Mouse (Mus musculus) monocyte, adult 5-6 weeks (primary cell): ENCODE data around the gene Btbd35f5. TPM values are rescaled to one million over a fixed set of nuclear protein-coding genes. Genes with fewer than 3 reads are reported as not detected.
"Not testable (repeated sequence)": the region's sequence is repeated elsewhere in the genome, so short reads cannot be mapped to it uniquely, and the experiment has no call there.

Experiments used
- ATAC-seq: fragments of 153-309, 156-312 bp; replicated peaks from 2 replicates; pipeline ENCODE4 v1.8.0; 2017; ENCODE audit warnings: mild to moderate bottlenecking; ENCODE audit not compliant: low TSS enrichment, insufficient number of reproducible peaks, severe bottlenecking, poor library complexity, low FRiP score
- total RNA-seq: library from RNA; stranded (forward); fragments of 200-1000, 200-491, 200-594 nt; gene quantifications from 3 replicates; pipeline ENCODE4 v1.2.3, GENCODE M21; 2017

Btbd35f5 gene
- total RNA-seq: not detected in 3 replicates

- not testable (repeated sequence) for ATAC-seq
These were observed at the start of gene Btbd35f5 for GRCm38 (mm10) chrX:32973597-32973996. TSS of gene Btbd35f5 (plus strand) at chrX:32973897.

GRCm38 (mm10) chrX:32941468-32941867, 32.2 kb upstream of the Btbd35f5 start, which contains the start of gene Gm21789:
TSS of gene Gm21789 (plus strand) at chrX:32941768.
- ATAC-seq: not testable (repeated sequence)

Other genes with a start within 250 kb of the Btbd35f5 start
- not detected in 3 replicates for gene Btbd35f21, start 247.8 kb upstream of the Btbd35f5 start, total RNA-seq
- not detected in 3 replicates for gene Btbd35f30, start 79.3 kb upstream of the Btbd35f5 start, total RNA-seq
- gene Gm21789, start 32.1 kb upstream of the Btbd35f5 start, total RNA-seq: not detected in 3 replicates